Mouse (Mus musculus): ENCODE measurements around the gene Grik3.

DNA sequence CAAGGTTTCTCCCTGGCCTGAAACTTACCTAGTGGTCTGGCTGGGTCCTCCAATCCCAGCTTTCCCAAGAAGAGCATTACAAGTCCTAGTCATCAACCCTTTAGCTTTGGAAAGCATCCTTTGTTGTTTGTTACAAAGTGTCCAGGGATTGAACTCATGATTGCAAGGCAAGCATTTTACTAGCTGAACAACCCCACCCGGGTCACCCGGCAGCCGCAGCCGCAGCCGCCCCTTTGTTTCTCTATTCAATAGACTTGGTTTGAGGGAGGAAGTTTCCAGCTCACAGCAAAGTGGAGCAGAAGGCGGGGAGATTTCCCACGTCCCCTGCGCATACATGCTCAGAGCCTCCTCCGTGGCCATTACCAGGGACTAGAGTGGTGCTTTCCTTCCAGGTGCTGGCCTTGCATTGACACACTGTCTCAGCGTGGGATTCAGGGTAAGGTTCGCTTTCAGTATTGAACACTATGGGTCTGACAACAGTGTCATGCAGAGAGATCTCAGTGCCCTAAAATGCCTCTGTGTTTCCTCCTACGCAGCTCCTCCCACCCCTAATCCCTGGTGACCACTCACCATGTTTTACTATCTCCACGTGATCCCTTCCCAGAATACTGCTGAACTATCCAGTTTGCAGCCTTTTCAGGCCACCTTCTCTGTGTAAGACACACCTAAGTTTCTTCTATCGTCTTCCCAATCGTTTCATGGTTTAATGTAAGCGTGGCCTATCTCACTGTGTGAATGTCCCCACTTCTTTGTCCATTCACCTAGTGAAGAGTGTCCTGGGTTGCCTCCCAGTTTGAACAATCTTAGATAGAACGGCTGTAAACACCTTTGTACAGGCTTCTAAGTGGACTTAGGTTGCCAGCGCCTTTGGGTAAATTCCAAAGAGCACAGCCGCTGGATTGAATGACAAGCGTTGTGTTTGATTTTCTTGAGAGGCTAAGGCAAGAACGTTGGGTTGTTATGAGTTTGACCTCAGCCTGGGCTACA lies 119.1 kb downstream of the Grik3 start:
- TF ChIP-seq CTCF (IDR thresholded peaks at IDR 0.05; ENCODE audit: low read depth) (no peak), EP300 (IDR thresholded peaks at IDR 0.05; ENCODE audit: low read depth) (no peak)
